8 mouse cellular contexts compared by ENCODE assay signal in genomic region chr9:105520776-105521552, GRCm38 (mm10). TPM values are rescaled to one million over a fixed set of nuclear protein-coding genes. Genes with fewer than 3 reads are reported as not detected.
DNase-seq lines count a peak whose midpoint lies in the region; ATAC-seq lines count a peak whose summit lies in the region.

No protein-coding gene starts in this region.

- H3K36me3 ChIP-seq in heart, embryonic 12.5 days = no peaks in the 10 kb centered on the region

- H3K9ac ChIP-seq in heart, embryonic 12.5 days = peak overlapping the region; percentile 37

- H3K9me3 ChIP-seq in heart, embryonic 12.5 days (replicated peaks) = no peaks in the 10 kb centered on the region

- peaks cover 30% of the 10 kb centered on the region for H3K4me1 ChIP-seq in heart, embryonic 12.5 days (replicated peaks)

- H3K4me2 ChIP-seq in heart, embryonic 12.5 days = peak overlapping the region; percentile 64

- peak overlapping the region; percentile 69 for H3K27ac ChIP-seq in heart, embryonic 12.5 days (ENCODE audit: poor library complexity, severe bottlenecking)

- DNase-seq in adrenal gland, postnatal 10 days = peak; percentile 52
- DNase-seq in adrenal gland, postnatal 4 days (ENCODE audit: low spot score in 2 of 2) = no peak
- peak; percentile 26 for DNase-seq in adrenal gland, postnatal 14 days
- DNase-seq in liver (peak; percentile 59), adipocyte (ENCODE audit: low spot score) (no peak)
- no peak for DNase-seq in cerebellum, postnatal 10 days

- WGBS in heart, embryonic 12.5 days = 14% methylated on average over 24 of the region's 24 CpGs

- ATAC-seq in heart, embryonic 12.5 days (ENCODE audit: insufficient number of reproducible peaks, low FRiP score) = peak; percentile 80
- ATAC-seq in neutrophil, adult 5-6 weeks (ENCODE audit: extremely low read depth, insufficient number of reproducible peaks, low FRiP score, poor library complexity, severe bottlenecking) = peak; percentile 41; the same call in 1 of the 2 replicates

- peak overlapping the region; percentile 45 for H3K4me3 ChIP-seq in heart, embryonic 12.5 days

- no peaks in the 10 kb centered on the region for H3K27me3 ChIP-seq in heart, embryonic 12.5 days (replicated peaks)

RNA-seq across cellular contexts. Expression of gene Atp2c1, which starts 6.2 kb away (rescaled TPM):
- total RNA-seq in adrenal gland, postnatal 10 days (2021) = 10 to 100 TPM; 54.7 to 63.4 TPM
- total RNA-seq in adrenal gland, postnatal 4 days (2021) = 10 to 100 TPM; 55.2 to 68.1 TPM
- 61.7 and 63.8 TPM in 2 replicates for total RNA-seq in adrenal gland, postnatal 14 days (2021)
- 66.3 and 67.7 TPM in 2 replicates for polyA plus RNA-seq in heart, embryonic 12.5 days (2016; fragmentation: Nextera tagmentation; extraction: Ambion mirVana)
- total RNA-seq in neutrophil, adult 5-6 weeks (2017) = 171 and 186 TPM in 2 replicates

Comparison
In these comparisons a context has a peak if more than half of its experiments do, and no peak if none do; other contexts are left out.
1. DNase-seq: peak in adrenal gland, postnatal 10 days (single experiment), adrenal gland, postnatal 14 days (single experiment) and liver (single experiment); none in adrenal gland, postnatal 4 days (0 of 2), cerebellum, postnatal 10 days (0 of 2) and adipocyte (single experiment).